Mouse (Mus musculus): Measurements from ENCODE around the gene Psmb8. TPM values are rescaled to one million over a fixed set of nuclear protein-coding genes. Genes with fewer than 3 reads are reported as not detected.

Psmb8 gene
- total and polyA plus RNA-seq, 3 experiments: 133 to 144 TPM; not detected in 1

DNA sequence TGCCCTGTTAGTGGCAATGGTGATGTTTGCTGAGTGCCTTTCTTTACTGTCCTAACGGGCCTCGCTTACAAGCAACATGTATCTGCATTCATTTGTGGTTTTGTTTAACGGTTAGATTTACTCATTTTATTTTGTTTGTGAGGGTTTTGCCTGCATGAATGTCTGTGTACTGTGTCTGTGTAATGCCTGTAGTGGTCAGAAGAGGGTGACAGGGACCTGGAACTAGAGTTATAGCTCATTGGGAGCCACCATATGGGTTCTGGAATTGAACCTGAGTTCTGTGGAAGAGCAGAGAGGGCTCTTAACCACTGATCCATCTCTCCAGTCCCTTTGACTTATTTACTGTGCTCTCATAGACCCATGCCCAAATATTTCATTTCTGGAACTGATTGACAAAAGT lies 49.5 kb downstream of the Psmb8 start:
- no peaks in the 10 kb centered on the region for H3K79me2 ChIP-seq (ENCODE audit: control insufficient read depth, insufficient read depth, low read length, poor library complexity)
- no peak overlapping the region for H3K4me3 ChIP-seq (ENCODE audit: control insufficient read depth in 1 of 2, insufficient read depth in 1 of 2, low read depth in 2 of 2, low read length in 2 of 2)
- no peaks in the 10 kb centered on the region for H3K36me3 ChIP-seq (ENCODE audit: control insufficient read depth in 1 of 2, insufficient read depth in 2 of 2, low read length in 2 of 2)
- H3K9me3 ChIP-seq (replicated peaks; ENCODE audit: insufficient read depth, low read length): no peaks in the 10 kb centered on the region
- no peak overlapping the region for H3K9ac ChIP-seq (ENCODE audit: control insufficient read depth, low read depth, low read length, poor library complexity, severe bottlenecking)
- DNase-seq (ENCODE audit: low read depth, low spot score): no peak
- H3K27me3 ChIP-seq (ENCODE audit: control insufficient read depth in 1 of 2, insufficient read depth in 2 of 2, low read length in 2 of 2): peaks cover under 1 to 9% of the 10 kb centered on the region in 2 experiments
- H3K27ac ChIP-seq (ENCODE audit: control insufficient read depth, low read depth, low read length): no peak overlapping the region
- no peaks in the 10 kb centered on the region for H3K4me1 ChIP-seq (ENCODE audit: control insufficient read depth in 1 of 2, insufficient read depth in 2 of 2, low read length in 2 of 2)
- TF ChIP-seq ETS1 (IDR thresholded peaks at IDR 0.05; ENCODE audit: low read depth, low read length) (no peak), MAZ (IDR thresholded peaks at IDR 0.05; ENCODE audit: low read depth, low read length) (no peak), CTCF (IDR thresholded peaks at IDR 0.05 in 2 of 3, conservative IDR thresholded peaks at IDR 0.05 in 1 of 3; ENCODE audit: control insufficient read depth in 1 of 3, insufficient read depth in 1 of 3, low read depth in 2 of 3, low read length in 3 of 3, poor library complexity in 1 of 3, severe bottlenecking in 1 of 3) (peak in 1 of 3 experiments; percentile 33; a peak in 2 of 6 replicates), E2F4 (IDR thresholded peaks at IDR 0.05; ENCODE audit: borderline replicate concordance, low read depth, low read length) (no peak), USF1 (IDR thresholded peaks at IDR 0.05; ENCODE audit: low read depth, low read length) (no peak), RAD21 (IDR thresholded peaks at IDR 0.05; ENCODE audit: low read depth, low read length) (peak; percentile 35), GABPA (IDR thresholded peaks at IDR 0.05; ENCODE audit: low read depth, low read length) (no peak), TAL1 (IDR thresholded peaks at IDR 0.05; ENCODE audit: low read length) (no peak), KAT2A (conservative IDR thresholded peaks at IDR 0.05; ENCODE audit: low read depth, low read length) (no peak), ZMIZ1 (IDR thresholded peaks at IDR 0.05; ENCODE audit: low read depth, low read length) (no peak), ZNF384 (IDR thresholded peaks at IDR 0.05; ENCODE audit: low read depth, low read length) (no peak), USF2 (IDR thresholded peaks at IDR 0.05; ENCODE audit: borderline replicate concordance in 1 of 2, insufficient read depth in 1 of 2, low read depth in 1 of 2, low read length in 2 of 2) (no peak), SMC3 (IDR thresholded peaks at IDR 0.05; ENCODE audit: low read depth, low read length) (peak; percentile 32), HCFC1 (IDR thresholded peaks at IDR 0.05; ENCODE audit: low read depth, low read length) (no peak)

DNA sequence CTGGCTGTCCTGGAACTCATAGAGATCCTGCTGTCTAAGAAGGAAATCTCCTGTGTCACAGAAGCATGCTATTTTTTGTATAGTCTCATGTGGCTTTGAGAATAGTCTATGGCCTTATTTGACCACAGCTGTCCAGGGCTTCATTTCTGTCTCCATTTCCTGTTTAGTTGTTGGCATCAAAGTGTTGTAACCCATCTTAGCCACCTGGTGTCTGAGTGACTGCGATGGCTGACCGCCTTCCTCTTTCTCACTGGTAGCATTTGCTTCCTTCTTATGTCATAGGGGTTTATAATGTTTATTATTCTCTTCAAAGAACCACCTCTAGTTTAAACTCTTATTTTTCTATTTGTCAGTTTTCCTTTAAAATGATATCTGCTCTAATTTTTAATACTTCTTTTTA lies 51.2 kb downstream of the Psmb8 start:
- Histone ChIP-seq H3K79me2 (ENCODE audit: control insufficient read depth, insufficient read depth, low read length, poor library complexity) (no peaks in the 10 kb centered on the region), H3K9me3 (replicated peaks; ENCODE audit: insufficient read depth, low read length) (no peaks in the 10 kb centered on the region), H3K36me3 (ENCODE audit: control insufficient read depth in 1 of 2, insufficient read depth in 2 of 2, low read length in 2 of 2) (no peaks in the 10 kb centered on the region), H3K9ac (ENCODE audit: control insufficient read depth, low read depth, low read length, poor library complexity, severe bottlenecking) (no peak overlapping the region), H3K27me3 (ENCODE audit: control insufficient read depth in 1 of 2, insufficient read depth in 2 of 2, low read length in 2 of 2) (peaks cover 4 to 14% of the 10 kb centered on the region in 2 experiments), H3K4me1 (ENCODE audit: control insufficient read depth in 1 of 2, insufficient read depth in 2 of 2, low read length in 2 of 2) (no peaks in the 10 kb centered on the region), H3K4me3 (ENCODE audit: control insufficient read depth in 1 of 2, insufficient read depth in 1 of 2, low read depth in 2 of 2, low read length in 2 of 2) (no peak overlapping the region), H3K27ac (ENCODE audit: control insufficient read depth, low read depth, low read length) (no peak overlapping the region)
- TF ChIP-seq ZKSCAN1 (IDR thresholded peaks at IDR 0.05; ENCODE audit: low read depth, low read length): no peak
- TF ChIP-seq GATA1 (IDR thresholded peaks at IDR 0.05; ENCODE audit: low read depth, low read length): no peak
- TF ChIP-seq MXI1 (IDR thresholded peaks at IDR 0.05; ENCODE audit: low read depth, low read length): no peak
- no peak; a peak in 1 of 6 replicates for TF ChIP-seq CTCF (IDR thresholded peaks at IDR 0.05 in 2 of 3, conservative IDR thresholded peaks at IDR 0.05 in 1 of 3; ENCODE audit: control insufficient read depth in 1 of 3, insufficient read depth in 1 of 3, low read depth in 2 of 3, low read length in 3 of 3, poor library complexity in 1 of 3, severe bottlenecking in 1 of 3)
- no peak for TF ChIP-seq USF1 (IDR thresholded peaks at IDR 0.05; ENCODE audit: low read depth, low read length)
- no peak for TF ChIP-seq POLR2AphosphoS5 (IDR thresholded peaks at IDR 0.05; ENCODE audit: borderline replicate concordance, low read depth, low read length)
- no peak for TF ChIP-seq POLR2AphosphoS2 (IDR thresholded peaks at IDR 0.05; ENCODE audit: low read length)
- no peak for TF ChIP-seq UBTF (IDR thresholded peaks at IDR 0.05; ENCODE audit: borderline replicate concordance, insufficient read depth, low read depth, low read length)
- no peak for TF ChIP-seq SMC3 (IDR thresholded peaks at IDR 0.05; ENCODE audit: low read depth, low read length)
- no peak for TF ChIP-seq MAX (IDR thresholded peaks at IDR 0.05; ENCODE audit: low read length)
- no peak for TF ChIP-seq ELF1 (IDR thresholded peaks at IDR 0.05; ENCODE audit: low read depth, low read length)
- TF ChIP-seq BHLHE40 (IDR thresholded peaks at IDR 0.05; ENCODE audit: borderline replicate concordance, low read depth, low read length): no peak
- no peak for TF ChIP-seq JUND (IDR thresholded peaks at IDR 0.05; ENCODE audit: low read depth, low read length)
- no peak for TF ChIP-seq ZMIZ1 (IDR thresholded peaks at IDR 0.05; ENCODE audit: low read depth, low read length)
- TF ChIP-seq TCF12 (IDR thresholded peaks at IDR 0.05; ENCODE audit: low read depth, low read length): no peak
- TF ChIP-seq E2F4 (IDR thresholded peaks at IDR 0.05; ENCODE audit: borderline replicate concordance, low read depth, low read length): no peak
- no peak for TF ChIP-seq USF2 (IDR thresholded peaks at IDR 0.05; ENCODE audit: borderline replicate concordance in 1 of 2, insufficient read depth in 1 of 2, low read depth in 1 of 2, low read length in 2 of 2)
- TF ChIP-seq MYB (IDR thresholded peaks at IDR 0.05; ENCODE audit: low read depth, low read length): no peak
- no peak for TF ChIP-seq CHD1 (IDR thresholded peaks at IDR 0.05; ENCODE audit: low read depth, low read length)
- no peak for TF ChIP-seq MYC (IDR thresholded peaks at IDR 0.05; ENCODE audit: low read depth, low read length)
- no peak for DNase-seq (ENCODE audit: low read depth, low spot score)
